Mouse (Mus musculus) heart, postnatal 0 days (tissue): ENCODE results near the gene Snrnp70. TPM values are rescaled to one million over a fixed set of nuclear protein-coding genes. Genes with fewer than 3 reads are reported as not detected.

Experiments used
- ATAC-seq: fragments of 200-750 bp; cut with Nextera tagmentation; 2 replicates; pipeline ENCODE4 v1.8.0; 2017; ENCODE audit warnings: low read depth, moderate number of reproducible peaks, moderate library complexity; ENCODE audit not compliant: insufficient read depth
- DNase-seq: peaks from one replicate; pipeline ENCODE4 v3.0.0-alpha.2; 2016; ENCODE audit warnings: low spot score
- H3K27ac ChIP-seq: fragments of 300-500 bp; sonication (generic); 2 replicates; pipeline ENCODE4 v1.5.1; 2014; ENCODE audit warnings: low read depth, mild to moderate bottlenecking
- H3K27me3 ChIP-seq: fragments of 300-500 bp; sonication (generic); 2 replicates; pipeline ENCODE4 v1.6.1; 2014; ENCODE audit warnings: low read length, mixed read lengths; ENCODE audit not compliant: control insufficient read depth, insufficient read depth
- H3K36me3 ChIP-seq: fragments of 300-500 bp; sonication (generic); replicated peaks from 2 replicates; pipeline ENCODE4 v1.6.1; 2014; ENCODE audit warnings: low read length, mixed read lengths; ENCODE audit not compliant: control insufficient read depth, insufficient read depth
- H3K4me1 ChIP-seq: fragments of 300-500 bp; sonication (generic); 2 replicates; pipeline ENCODE4 v1.6.1; 2014; ENCODE audit warnings: antibody characterized with exemption; ENCODE audit not compliant: control insufficient read depth, insufficient read depth
- H3K4me2 ChIP-seq: fragments of 300-500 bp; sonication (generic); 2 replicates; pipeline ENCODE4 v1.6.1; 2014; ENCODE audit warnings: low read depth, mild to moderate bottlenecking, low read length, moderate library complexity
- H3K4me3 ChIP-seq: fragments of 300-500 bp; sonication (generic); 2 replicates; pipeline ENCODE4 v1.5.1; 2014; ENCODE audit warnings: low read depth, low read length
- H3K9ac ChIP-seq: fragments of 300-500 bp; sonication (generic); replicated peaks from 2 replicates; pipeline ENCODE4 v1.6.1; 2014; ENCODE audit warnings: low read depth, low read length, mixed read lengths
- H3K9me3 ChIP-seq: fragments of 300-500 bp; sonication (generic); replicated peaks from 2 replicates; pipeline ENCODE4 v1.6.1; 2016; ENCODE audit warnings: low read length; ENCODE audit not compliant: control insufficient read depth
- CTCF ChIP-seq: IDR thresholded peaks from 2 replicates; pipeline ENCODE4 v1.5.1; 2016; ENCODE audit warnings: antibody characterized with exemption, control low read depth, low read depth
- EP300 ChIP-seq: IDR thresholded peaks from 2 replicates; pipeline ENCODE4 v1.6.1; 2016; ENCODE audit warnings: antibody characterized with exemption, low read depth
- WGBS: fragments of 180-500 bp; shearing (Covaris S2); extraction: QIAGEN DNeasy Blood & Tissue Kit; methylation state at CpG from one replicate; pipeline ENCODE4 v1.1.7; 2014; 5-methylcytosine and 5-hydroxymethylcytosine counted together
- polyA plus RNA-seq: library from polyadenylated mRNA; unstranded; fragments of >200 nt; fragmentation: Nextera tagmentation; extraction: Ambion mirVana; gene quantifications from 2 replicates; pipeline ENCODE4 v1.2.1, GENCODE M21; 2015
- total RNA-seq: library from RNA; depleted of rRNA; stranded (reverse); fragments of >200 nt; gene quantifications from 2 replicates; pipeline ENCODE4 v1.2.3, GENCODE M21; 2014; ENCODE audit warnings: low replicate concordance

Snrnp70 gene
- total and polyA plus RNA-seq, 2 experiments from 2014 or later, result 79.7 to 141 TPM

- WGBS, result 92% methylated on average over 3 of the region's 3 CpGs
- H3K9ac ChIP-seq, result no peak overlapping the region
- H3K4me1 ChIP-seq, result peaks cover 9% of the 10 kb centered on the region; the same call in 1 of the 2 replicates
- no peak overlapping the region for H3K4me3 ChIP-seq
- no peak overlapping the region for H3K4me2 ChIP-seq
- TF ChIP-seq CTCF (peak; percentile 17; the same call in 1 of the 2 replicates), EP300 (no peak)
- H3K9me3 ChIP-seq, result no peaks in the 10 kb centered on the region
- no peak overlapping the region for H3K27ac ChIP-seq
- DNase-seq, result no peak
- no peaks in the 10 kb centered on the region for H3K27me3 ChIP-seq
- H3K36me3 ChIP-seq, result peaks cover 100% of the 10 kb centered on the region
- ATAC-seq, result no peak
These were observed 9.5 kb downstream of the Snrnp70 start for GRCm38 (mm10) chr7:45386077-45386476.

GRCm38 (mm10) chr7:45376057-45376456, 19.5 kb downstream of the Snrnp70 start:
- Histone ChIP-seq H3K27me3 (no peaks in the 10 kb centered on the region), H3K4me3 (no peak overlapping the region), H3K27ac (no peak overlapping the region), H3K36me3 (peaks cover 83% of the 10 kb centered on the region), H3K4me2 (no peak overlapping the region), H3K9me3 (no peaks in the 10 kb centered on the region), H3K9ac (no peak overlapping the region), H3K4me1 (no peaks in the 10 kb centered on the region)
- TF ChIP-seq CTCF, result no peak
- TF ChIP-seq EP300, result no peak
- no peak for DNase-seq
- WGBS, result 87% methylated on average over 1 of the region's 1 CpGs
- no peak for ATAC-seq

GRCm38 (mm10) chr7:45374620-45375019, 20.9 kb downstream of the Snrnp70 start:
- TF ChIP-seq CTCF (no peak), EP300 (no peak)
- Histone ChIP-seq H3K4me3 (no peak overlapping the region), H3K4me2 (no peak overlapping the region), H3K9ac (no peak overlapping the region), H3K27me3 (peaks cover 2% of the 10 kb centered on the region; the same call in 1 of the 2 replicates), H3K27ac (no peak overlapping the region), H3K9me3 (no peaks in the 10 kb centered on the region), H3K4me1 (peaks cover 11% of the 10 kb centered on the region), H3K36me3 (peaks cover 68% of the 10 kb centered on the region)
- ATAC-seq (no peak), DNase-seq (no peak)
- 91% methylated on average over 8 of the region's 8 CpGs for WGBS

GRCm38 (mm10) chr7:45372371-45372770, 23.2 kb downstream of the Snrnp70 start:
- peaks cover 46% of the 10 kb centered on the region for H3K36me3 ChIP-seq
- H3K27me3 ChIP-seq, result peaks cover 18% of the 10 kb centered on the region
- H3K4me1 ChIP-seq, result peaks cover 18% of the 10 kb centered on the region
- no peaks in the 10 kb centered on the region for H3K9me3 ChIP-seq
- no peak overlapping the region for H3K4me3 ChIP-seq
- DNase-seq (no peak), ATAC-seq (no peak)
- H3K9ac ChIP-seq, result no peak overlapping the region
- TF ChIP-seq CTCF (no peak), EP300 (no peak)
- H3K4me2 ChIP-seq, result no peak overlapping the region
- no peak overlapping the region for H3K27ac ChIP-seq
- WGBS, result 75% methylated on average over 5 of the region's 5 CpGs

DNA sequence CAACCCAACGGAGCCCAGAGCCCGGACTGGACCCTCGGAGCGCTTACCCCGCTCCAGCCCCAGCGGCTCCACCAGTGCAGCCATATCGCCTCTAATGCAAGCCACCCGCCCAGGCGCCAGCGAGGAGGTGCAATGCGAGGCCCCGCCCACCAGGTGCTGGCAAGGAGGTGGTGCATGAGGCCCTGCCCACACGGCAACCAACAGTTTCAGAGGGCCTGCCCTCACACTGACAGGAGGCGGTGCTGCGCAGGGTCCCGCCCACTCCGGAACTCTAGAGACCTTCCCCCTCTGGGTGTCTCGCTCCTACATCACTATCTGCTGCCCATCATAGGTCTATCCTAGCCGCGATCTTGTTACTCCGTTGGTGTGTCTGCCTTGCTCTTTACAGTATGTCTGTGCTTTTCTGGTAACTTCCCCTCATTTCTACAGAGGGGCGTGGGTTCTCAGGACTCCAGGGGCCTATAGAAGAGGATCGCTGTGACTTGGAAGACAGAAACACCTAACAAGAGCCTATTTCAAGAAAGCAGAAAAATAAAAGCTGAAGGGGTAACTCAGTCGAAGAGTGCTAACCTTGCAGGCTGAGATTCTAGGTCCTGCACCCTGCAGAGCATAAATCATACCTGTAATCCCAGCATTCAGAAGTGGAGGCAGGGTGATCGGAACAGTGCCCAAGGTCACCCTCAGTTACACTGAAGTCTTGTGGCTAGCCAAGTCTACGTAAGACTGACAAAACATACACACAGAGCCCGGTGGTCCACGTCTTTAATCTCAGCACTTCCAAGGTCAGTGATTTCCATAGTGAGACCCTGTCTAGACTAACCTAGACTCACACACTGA, 24.8 kb downstream of the Snrnp70 start, which contains the start of gene Lin7b:
Gene Lin7b, minus strand, starts transcription at position 109 of the 837 bp plus-strand sequence.
- ATAC-seq, result peak; percentile 62
- H3K4me1 ChIP-seq, result peaks cover 27% of the 10 kb centered on the region
- H3K9me3 ChIP-seq, result no peaks in the 10 kb centered on the region
- WGBS, result 8% methylated on average over 28 of the region's 28 CpGs
- H3K27ac ChIP-seq, result no peak within 1 kb of the TSS
- TF ChIP-seq CTCF, result no peak
- no peak for TF ChIP-seq EP300
- H3K36me3 ChIP-seq, result peaks cover 29% of the 10 kb centered on the region
- peak within 1 kb of the TSS; percentile 88 for H3K4me2 ChIP-seq
- H3K9ac ChIP-seq, result 0 out of 2 replicates have a peak within 1 kb of the TSS, but pooled peaks have one; percentile 2
- H3K4me3 ChIP-seq, result peak within 1 kb of the TSS; percentile 51
- peak; percentile 63 for DNase-seq
- peaks cover 27% of the 10 kb centered on the region for H3K27me3 ChIP-seq
